ENCODE assay signal across 21 mouse cellular contexts in the genomic region with DNA sequence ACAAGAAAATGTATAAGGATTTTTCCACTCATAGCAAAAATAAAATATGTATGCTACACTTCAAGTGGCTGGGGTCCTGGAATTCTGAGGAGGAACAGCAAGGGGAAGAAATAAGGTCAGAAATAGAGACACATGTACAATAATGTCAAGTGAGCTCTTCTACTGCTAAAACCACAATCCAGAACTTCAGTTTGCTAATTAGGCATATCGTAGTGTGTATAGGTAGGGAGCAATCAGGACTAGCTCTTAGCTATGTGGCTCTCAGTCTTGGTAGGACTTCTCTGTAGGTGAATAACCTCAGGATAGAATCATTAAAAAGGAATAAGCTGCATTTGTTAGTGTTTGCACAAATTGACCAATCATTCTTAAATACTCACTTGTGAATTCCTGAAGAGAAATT. TPM values are rescaled to one million over a fixed set of nuclear protein-coding genes. Genes with fewer than 3 reads are reported as not detected.
A peak's percentile ranks its signal among the peaks of the same experiment; 100 is the strongest.
DNase-seq lines count a peak whose midpoint lies in the region; ATAC-seq lines count a peak whose summit lies in the region.
"Not testable (repeated sequence)": the region's sequence is repeated elsewhere in the genome, so short reads cannot be mapped to it uniquely, and the experiment has no call there.
"Had no signal": no experiment of that assay in that cellular context is flagged by ENCODE, and none has a peak within 500 bp of the region (broad histone marks: within the 10 kb centered on the region; RNA-seq: fewer than 3 reads in every experiment).

No protein-coding gene starts in this region.

- H3K9ac ChIP-seq in embryonic facial prominence, embryonic 11.5 days (replicated peaks; ENCODE audit: low read length); forebrain, embryonic 14.5 days (ENCODE audit: low read length); hindbrain, embryonic 14.5 days; limb, embryonic 12.5 days (replicated peaks); midbrain, embryonic 12.5 days (replicated peaks); midbrain, embryonic 16.5 days (ENCODE audit: low read depth, low read length): not testable (repeated sequence)

- H3K27ac ChIP-seq in embryonic facial prominence, embryonic 11.5 days (replicated peaks; ENCODE audit: low read depth, low read length); forebrain, embryonic 14.5 days (ENCODE audit: low read depth, low read length); hindbrain, embryonic 14.5 days; limb, embryonic 12.5 days; midbrain, embryonic 12.5 days (replicated peaks); midbrain, embryonic 16.5 days (ENCODE audit: low read length): not testable (repeated sequence)

- H3K4me1 ChIP-seq in embryonic facial prominence, embryonic 11.5 days (ENCODE audit: control insufficient read depth, insufficient read depth, low read length); forebrain, embryonic 14.5 days (ENCODE audit: control insufficient read depth, insufficient read depth, low read length); hindbrain, embryonic 14.5 days (replicated peaks; ENCODE audit: control insufficient read depth, insufficient read depth, low read length); limb, embryonic 12.5 days (replicated peaks); midbrain, embryonic 12.5 days; midbrain, embryonic 16.5 days (ENCODE audit: control insufficient read depth, insufficient read depth, low read length): not testable (repeated sequence)

- H3K36me3 ChIP-seq in embryonic facial prominence, embryonic 11.5 days (replicated peaks; ENCODE audit: control insufficient read depth, insufficient read depth, low read depth, low read length); forebrain, embryonic 14.5 days (ENCODE audit: control insufficient read depth, insufficient read depth, low read length); hindbrain, embryonic 14.5 days (replicated peaks; ENCODE audit: control insufficient read depth, insufficient read depth); limb, embryonic 12.5 days; midbrain, embryonic 12.5 days; midbrain, embryonic 16.5 days (ENCODE audit: control insufficient read depth, insufficient read depth, low read length): not testable (repeated sequence)

- not testable (repeated sequence) for H3K27me3 ChIP-seq in embryonic facial prominence, embryonic 11.5 days (ENCODE audit: control insufficient read depth, insufficient read depth, low read length); forebrain, embryonic 14.5 days (replicated peaks; ENCODE audit: control insufficient read depth, insufficient read depth, low read length); hindbrain, embryonic 14.5 days (ENCODE audit: control insufficient read depth, insufficient read depth, low read length); limb, embryonic 12.5 days; midbrain, embryonic 12.5 days; midbrain, embryonic 16.5 days (ENCODE audit: control insufficient read depth, insufficient read depth, low read depth, low read length)

- not testable (repeated sequence) for H3K9me3 ChIP-seq in embryonic facial prominence, embryonic 11.5 days (replicated peaks; ENCODE audit: control insufficient read depth, low read length); forebrain, embryonic 14.5 days (replicated peaks; ENCODE audit: control insufficient read depth, low read length); hindbrain, embryonic 14.5 days (ENCODE audit: control insufficient read depth, low read length); limb, embryonic 12.5 days; midbrain, embryonic 12.5 days; midbrain, embryonic 16.5 days (replicated peaks; ENCODE audit: control insufficient read depth, low read length, poor library complexity, severe bottlenecking)

- not testable (repeated sequence) for H3K4me2 ChIP-seq in embryonic facial prominence, embryonic 11.5 days (ENCODE audit: low read depth, low read length); forebrain, embryonic 14.5 days (ENCODE audit: low read length); hindbrain, embryonic 14.5 days (replicated peaks); limb, embryonic 12.5 days; midbrain, embryonic 12.5 days (replicated peaks); midbrain, embryonic 16.5 days (ENCODE audit: low read length)

- H3K4me3 ChIP-seq in embryonic facial prominence, embryonic 11.5 days (ENCODE audit: low read depth, low read length); forebrain, embryonic 14.5 days (ENCODE audit: low read depth, low read length); hindbrain, embryonic 14.5 days (replicated peaks; ENCODE audit: low read length); limb, embryonic 12.5 days (replicated peaks); midbrain, embryonic 12.5 days; midbrain, embryonic 16.5 days (ENCODE audit: low read depth, low read length): not testable (repeated sequence)

- no CpG with 5 or more reads among the region's 1 CpGs for WGBS in embryonic facial prominence, embryonic 11.5 days
- no CpG with 5 or more reads among the region's 1 CpGs for WGBS in forebrain, embryonic 14.5 days
- no CpG with 5 or more reads among the region's 1 CpGs for WGBS in hindbrain, embryonic 14.5 days
- no CpG with 5 or more reads among the region's 1 CpGs for WGBS in limb, embryonic 12.5 days
- no CpG with 5 or more reads among the region's 1 CpGs for WGBS in midbrain, embryonic 12.5 days
- no CpG with 5 or more reads among the region's 1 CpGs for WGBS in midbrain, embryonic 16.5 days

- peak; percentile 52; the same call in 1 of the 2 replicates for ATAC-seq in embryonic facial prominence, embryonic 11.5 days (replicated peaks; ENCODE audit: insufficient number of reproducible peaks, low FRiP score, low TSS enrichment, low read depth)
- 0 out of 2 replicates have a peak, but pooled peaks have one; percentile 21 for ATAC-seq in forebrain, embryonic 14.5 days
- ATAC-seq in hindbrain, embryonic 14.5 days (ENCODE audit: low FRiP score) = 0 out of 2 replicates have a peak, but pooled peaks have one; percentile 32
- ATAC-seq in limb, embryonic 12.5 days (ENCODE audit: insufficient number of reproducible peaks, insufficient read depth, low FRiP score, low TSS enrichment, low read depth) = peak; percentile 37; the same call in 1 of the 2 replicates
- ATAC-seq in midbrain, embryonic 12.5 days (ENCODE audit: low FRiP score, low read depth) = 0 out of 2 replicates have a peak, but pooled peaks have one; percentile 14
- 0 out of 2 replicates have a peak, but pooled peaks have one; percentile 46 for ATAC-seq in midbrain, embryonic 16.5 days
- ATAC-seq in monocyte, adult 5-6 weeks (replicated peaks; ENCODE audit: insufficient number of reproducible peaks, low FRiP score, low TSS enrichment, poor library complexity, severe bottlenecking) = peak; percentile 24; the same call in 1 of the 2 replicates

- not testable (repeated sequence) for DNase-seq in embryonic facial prominence, embryonic 11.5 days (ENCODE audit: low spot score); forebrain, embryonic 14.5 days (ENCODE audit: low spot score); hindbrain, embryonic 14.5 days (ENCODE audit: low spot score)

RNA-seq across cellular contexts. Expression of a gene that starts 23.5 kb away (rescaled TPM):
- not detected in 2 replicates for polyA plus RNA-seq in embryonic facial prominence, embryonic 11.5 days (2014; fragmentation: Nextera tagmentation; extraction: Ambion mirVana)
- not detected in 2 replicates for polyA plus RNA-seq in forebrain, embryonic 14.5 days (2014; fragmentation: Nextera tagmentation; extraction: Ambion mirVana)
- not detected in 2 replicates for polyA plus RNA-seq in hindbrain, embryonic 14.5 days (2014; fragmentation: Nextera tagmentation; extraction: Ambion mirVana)
- 0.90 and 1.0 TPM in 2 replicates for polyA plus RNA-seq in limb, embryonic 12.5 days (2016; fragmentation: Nextera tagmentation; extraction: Ambion mirVana)
- not detected in 2 replicates for polyA plus RNA-seq in midbrain, embryonic 12.5 days (2016; fragmentation: Nextera tagmentation; extraction: Ambion mirVana)
- 0.09 TPM in 1 of 2 replicates, not detected in the other for polyA plus RNA-seq in midbrain, embryonic 16.5 days (2015; fragmentation: Nextera tagmentation; extraction: Ambion mirVana)
- total RNA-seq in monocyte, adult 5-6 weeks (2017) = not detected in 3 replicates
- total RNA-seq: adrenal gland, adult 18-20 months; adrenal gland, adult 8-10 months; adrenal gland, postnatal 14 days; adrenal gland, postnatal 36 days; forebrain, postnatal 0 days had no signal
- polyA plus RNA-seq: activated CD4-positive, CD25-positive, alpha-beta regulatory T cell, adult 4 months; embryonic facial prominence, embryonic 10.5 days; forebrain, embryonic 11.5 days; forebrain, embryonic 13.5 days; forebrain, postnatal 0 days had no signal

RNA-seq across cellular contexts. Expression of a gene that starts 23.6 kb away (rescaled TPM):
- not detected in 2 replicates for polyA plus RNA-seq in embryonic facial prominence, embryonic 11.5 days (2014; fragmentation: Nextera tagmentation; extraction: Ambion mirVana)
- polyA plus RNA-seq in forebrain, embryonic 14.5 days (2014; fragmentation: Nextera tagmentation; extraction: Ambion mirVana) = not detected in 2 replicates
- not detected in 2 replicates for polyA plus RNA-seq in hindbrain, embryonic 14.5 days (2014; fragmentation: Nextera tagmentation; extraction: Ambion mirVana)
- not detected in 2 replicates for polyA plus RNA-seq in limb, embryonic 12.5 days (2016; fragmentation: Nextera tagmentation; extraction: Ambion mirVana)
- not detected in 2 replicates for polyA plus RNA-seq in midbrain, embryonic 12.5 days (2016; fragmentation: Nextera tagmentation; extraction: Ambion mirVana)
- polyA plus RNA-seq in midbrain, embryonic 16.5 days (2015; fragmentation: Nextera tagmentation; extraction: Ambion mirVana) = not detected in 2 replicates
- not detected in 3 replicates for total RNA-seq in monocyte, adult 5-6 weeks (2017)
- total RNA-seq: adrenal gland, adult 18-20 months; adrenal gland, adult 8-10 months; adrenal gland, postnatal 14 days; adrenal gland, postnatal 36 days; ES-E14; forebrain, postnatal 0 days; MEL had no signal
- polyA plus RNA-seq: activated CD4-positive, CD25-positive, alpha-beta regulatory T cell, adult 4 months; cerebellum, adult 2 months; cortical plate, adult 2 months; embryonic facial prominence, embryonic 10.5 days; embryonic facial prominence, embryonic 14.5 days; forebrain, embryonic 11.5 days; forebrain, embryonic 13.5 days; forebrain, postnatal 0 days had no signal

RNA-seq across cellular contexts. Expression of a gene that starts 46.0 kb away (rescaled TPM):
- polyA plus RNA-seq in embryonic facial prominence, embryonic 11.5 days (2014; fragmentation: Nextera tagmentation; extraction: Ambion mirVana) = not detected in 2 replicates
- polyA plus RNA-seq in forebrain, embryonic 14.5 days (2014; fragmentation: Nextera tagmentation; extraction: Ambion mirVana) = not detected in 2 replicates
- polyA plus RNA-seq in hindbrain, embryonic 14.5 days (2014; fragmentation: Nextera tagmentation; extraction: Ambion mirVana) = not detected in 2 replicates
- polyA plus RNA-seq in limb, embryonic 12.5 days (2016; fragmentation: Nextera tagmentation; extraction: Ambion mirVana) = not detected in 2 replicates
- not detected in 2 replicates for polyA plus RNA-seq in midbrain, embryonic 12.5 days (2016; fragmentation: Nextera tagmentation; extraction: Ambion mirVana)
- not detected in 2 replicates for polyA plus RNA-seq in midbrain, embryonic 16.5 days (2015; fragmentation: Nextera tagmentation; extraction: Ambion mirVana)
- not detected in 3 replicates for total RNA-seq in monocyte, adult 5-6 weeks (2017)
- total RNA-seq: adrenal gland, adult 18-20 months; adrenal gland, adult 8-10 months; adrenal gland, postnatal 14 days; adrenal gland, postnatal 36 days; ES-E14; forebrain, postnatal 0 days; MEL had no signal
- polyA plus RNA-seq: activated CD4-positive, CD25-positive, alpha-beta regulatory T cell, adult 4 months; cerebellum, adult 2 months; cortical plate, adult 2 months; embryonic facial prominence, embryonic 10.5 days; embryonic facial prominence, embryonic 14.5 days; forebrain, embryonic 11.5 days; forebrain, embryonic 13.5 days; forebrain, postnatal 0 days had no signal
